In the genomic region with DNA sequence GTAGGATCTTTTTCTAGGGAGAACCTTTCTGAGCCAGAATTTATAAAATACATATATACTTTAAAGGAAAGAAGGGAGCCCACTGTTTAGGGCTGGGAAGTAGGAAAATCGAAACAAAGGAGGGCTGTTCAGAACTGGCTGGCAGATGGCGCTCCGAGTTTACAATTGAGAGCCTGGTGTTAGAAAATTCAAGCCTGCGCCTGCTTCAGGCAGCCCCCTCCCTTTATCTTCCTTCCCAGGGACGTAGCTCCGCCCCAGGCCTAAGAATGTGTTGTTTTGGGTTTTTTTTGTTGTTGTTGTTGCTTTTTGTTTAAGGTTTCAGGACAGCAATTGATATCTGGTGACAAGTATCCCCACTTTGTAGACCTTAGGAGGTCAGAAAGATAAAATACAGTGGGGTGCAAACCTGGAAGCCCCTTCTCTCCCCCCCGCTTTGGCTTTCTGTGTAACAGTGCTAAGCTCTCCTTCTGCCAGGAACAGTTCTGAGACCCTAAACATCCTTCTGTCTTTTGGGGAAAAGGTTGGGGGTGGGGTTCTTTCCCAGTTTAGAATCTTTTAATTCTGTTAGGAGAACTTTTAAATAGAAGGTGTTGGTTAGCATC, we compare ENCODE assay signal across 9 mouse cellular contexts. TPM values are rescaled to one million over a fixed set of nuclear protein-coding genes. Genes with fewer than 3 reads are reported as not detected.
DNase-seq lines count a peak whose midpoint lies in the region; ATAC-seq and TF ChIP-seq lines count a peak whose summit lies in the region.
"Had no signal": no experiment of that assay in that cellular context is flagged by ENCODE, and none has a peak within 500 bp of the region (broad histone marks: within the 10 kb centered on the region; RNA-seq: fewer than 3 reads in every experiment).

No protein-coding gene starts in this region.

- no peak for TF ChIP-seq POLR2A in liver, adult 2 months (IDR thresholded peaks at IDR 0.05; ENCODE audit: extremely low read depth, insufficient read depth, low read length)

- no peaks in the 10 kb centered on the region for H3K27me3 ChIP-seq in forebrain, embryonic 13.5 days
- H3K27me3 ChIP-seq in liver, adult 2 months (ENCODE audit: control insufficient read depth, insufficient read depth, low read length): no peaks in the 10 kb centered on the region

- no peak overlapping the region for H3K27ac ChIP-seq in forebrain, embryonic 13.5 days
- no peak overlapping the region for H3K27ac ChIP-seq in liver, adult 2 months (replicated peaks; ENCODE audit: insufficient read depth, low read depth, low read length)
- H3K27ac ChIP-seq: macrophage had no signal

- intact Hi-C loops in heart, postnatal 25 days (cut with DNase I): loop anchor here (1.0 to 5.0 kb wide), 5 partner anchors 221 to 589 kb away; no protein-coding TSS in a partner anchor

- H3K36me3 ChIP-seq in forebrain, embryonic 13.5 days (ENCODE audit: poor library complexity, severe bottlenecking): no peaks in the 10 kb centered on the region
- H3K36me3 ChIP-seq in liver, adult 2 months (ENCODE audit: control insufficient read depth, insufficient read depth, low read length): no peaks in the 10 kb centered on the region

- peaks cover 3% of the 10 kb centered on the region; the same call in 1 of the 2 replicates for H3K4me1 ChIP-seq in forebrain, embryonic 13.5 days
- H3K4me1 ChIP-seq in liver, adult 2 months (ENCODE audit: control insufficient read depth, insufficient read depth, low read length): no peaks in the 10 kb centered on the region

- no peak overlapping the region for H3K4me3 ChIP-seq in forebrain, embryonic 13.5 days
- H3K4me3 ChIP-seq in liver, adult 2 months (ENCODE audit: insufficient read depth, low read depth, low read length): no peak overlapping the region

- DNase-seq in heart, adult 18-20 months: peak; percentile 40 to 82
- DNase-seq in heart, postnatal 25 days (ENCODE audit: low spot score): no peak
- peak; percentile 75 for DNase-seq in R1 (ENCODE audit: low read depth, low spot score)
- peak; percentile 26 for DNase-seq in kidney, adult 11 months
- DNase-seq in liver, adult 2 months (ENCODE audit: extremely low read depth, low read depth, low spot score): no peak
- DNase-seq in naive thymus-derived CD4-positive, alpha-beta T cell, adult 2 months (ENCODE audit: low read depth): peak; percentile 58
- DNase-seq in urinary bladder, postnatal 4 days (ENCODE audit: low spot score in 2 of 2): no peak

- 13% methylated on average over 7 of the region's 7 CpGs for WGBS in forebrain, embryonic 13.5 days
- WGBS in liver, adult 2 months: 16% methylated on average over 7 of the region's 7 CpGs

- TF ChIP-seq CTCF in liver, adult 2 months (IDR thresholded peaks at IDR 0.05; ENCODE audit: low read depth, low read length): peak; percentile 65

- H3K9ac ChIP-seq in forebrain, embryonic 13.5 days: no peak overlapping the region
- H3K9ac ChIP-seq in liver, adult 2 months (ENCODE audit: low read depth, low read length): no peak overlapping the region

- H3K9me3 ChIP-seq in forebrain, embryonic 13.5 days (replicated peaks): no peaks in the 10 kb centered on the region

- peak; percentile 90 for ATAC-seq in forebrain, embryonic 13.5 days

- H3K79me2 ChIP-seq in liver, adult 2 months (ENCODE audit: control insufficient read depth, insufficient read depth, low read length): no peaks in the 10 kb centered on the region

- no peak overlapping the region for H3K4me2 ChIP-seq in forebrain, embryonic 13.5 days

RNA-seq across cellular contexts. Expression of a gene that starts 26.9 kb away (rescaled TPM):
- total RNA-seq in heart, adult 18-20 months (2021): 1,000 to 10,000 TPM; 1,194 to 1,253 TPM
- total RNA-seq in heart, postnatal 25 days (2021): 1,000 to 10,000 TPM; 1,170 to 1,213 TPM
- polyA plus RNA-seq in forebrain, embryonic 13.5 days (2015; fragmentation: Nextera tagmentation; extraction: Ambion mirVana): 976 and 1,086 TPM in 2 replicates
- total RNA-seq in liver, adult 2 months (2014; rRNA removed): 201 and 240 TPM in 2 replicates
- 412 and 417 TPM in 2 replicates for polyA plus RNA-seq in liver, adult 2 months (2012; rRNA removed)

RNA-seq across cellular contexts. Expression of a gene that starts 35.5 kb away (rescaled TPM):
- 1 to 10 TPM; 1.8 to 2.3 TPM for total RNA-seq in heart, adult 18-20 months (2021)
- total RNA-seq in heart, postnatal 25 days (2021): 1 to 10 TPM; 1.6 to 2.2 TPM
- polyA plus RNA-seq in forebrain, embryonic 13.5 days (2015; fragmentation: Nextera tagmentation; extraction: Ambion mirVana): 9.4 TPM in 2 replicates
- not detected in 2 replicates for total RNA-seq in liver, adult 2 months (2014; rRNA removed)
- polyA plus RNA-seq in liver, adult 2 months (2012; rRNA removed): 0.10 and 0.31 TPM in 2 replicates

Comparison
In these comparisons a context has a peak if more than half of its experiments do, and no peak if none do; other contexts are left out.
1. DNase-seq: peak in heart, adult 18-20 months (2 of 2), R1 (single experiment), kidney, adult 11 months (single experiment) and naive thymus-derived CD4-positive, alpha-beta T cell, adult 2 months (single experiment); none in heart, postnatal 25 days (single experiment), liver, adult 2 months (single experiment) and urinary bladder, postnatal 4 days (0 of 2).